Mouse (Mus musculus) MEL (cell line): ENCODE data around the gene Scamp5. TPM values are rescaled to one million over a fixed set of nuclear protein-coding genes. Genes with fewer than 3 reads are reported as not detected.

Source experiments
- DNase-seq: peaks from one replicate; pipeline ENCODE4 v3.0.0; 2011; ENCODE audit warnings: low read depth, low spot score
- H3K27ac ChIP-seq: 2 replicates; pipeline ENCODE4 v1.5.1; 2012; ENCODE audit warnings: low read depth, mild to moderate bottlenecking, control low read depth, low read length, moderate library complexity; ENCODE audit not compliant: control insufficient read depth
- H3K27me3 ChIP-seq, 2 experiments: fragments of 150-350 bp in 1 of 2; sonication (generic) in 1 of 2; 2 replicates each; pipeline ENCODE4 v1.6.1; 2012; ENCODE audit warnings: low read length in 2 of 2, mild to moderate bottlenecking in 2 of 2, improper control_type of control experiment in 1 of 2, moderate library complexity in 1 of 2; ENCODE audit not compliant: insufficient read depth in 2 of 2, control insufficient read depth in 1 of 2
- H3K36me3 ChIP-seq, 2 experiments: 2 replicates each; pipeline ENCODE4 v1.6.1; 2012 to 2014; ENCODE audit warnings: low read length in 2 of 2, improper control_type of control experiment in 1 of 2, inconsistent platforms in 1 of 2, mild to moderate bottlenecking in 1 of 2; ENCODE audit not compliant: insufficient read depth in 2 of 2, control insufficient read depth in 1 of 2
- H3K4me1 ChIP-seq, 2 experiments: fragments of 150-350 bp in 1 of 2; sonication (generic) in 1 of 2; 2 replicates each; pipeline ENCODE4 v1.6.1; 2012; ENCODE audit warnings: low read length in 2 of 2, improper control_type of control experiment in 1 of 2, mild to moderate bottlenecking in 1 of 2; ENCODE audit not compliant: insufficient read depth in 2 of 2, control insufficient read depth in 1 of 2
- H3K4me3 ChIP-seq, 2 experiments: fragments of 150-350 bp in 1 of 2; sonication (generic) in 1 of 2; 2 replicates each; pipeline ENCODE4 v1.5.1; 2012; ENCODE audit warnings: low read depth in 2 of 2, low read length in 2 of 2, mild to moderate bottlenecking in 2 of 2, moderate library complexity in 2 of 2, control low read depth in 1 of 2, improper control_type of control experiment in 1 of 2; ENCODE audit not compliant: control insufficient read depth in 1 of 2, insufficient read depth in 1 of 2
- H3K79me2 ChIP-seq: 2 replicates; pipeline ENCODE4 v1.6.1; 2012; ENCODE audit warnings: mild to moderate bottlenecking, low read length, moderate library complexity; ENCODE audit not compliant: control insufficient read depth, poor library complexity, insufficient read depth
- H3K9ac ChIP-seq: 2 replicates; pipeline ENCODE4 v1.6.1; 2012; ENCODE audit warnings: low read depth, mild to moderate bottlenecking, control low read depth, low read length, moderate library complexity; ENCODE audit not compliant: control insufficient read depth, poor library complexity, severe bottlenecking
- H3K9me3 ChIP-seq: fragments of 150-350 bp; sonication (generic); replicated peaks from 2 replicates; pipeline ENCODE4 v1.6.1; 2012; ENCODE audit warnings: mild to moderate bottlenecking, low read length, improper control_type of control experiment, moderate library complexity; ENCODE audit not compliant: insufficient read depth
- ELF1 ChIP-seq: IDR thresholded peaks from 2 replicates; pipeline ENCODE4 v1.6.1; 2014; ENCODE audit warnings: low read depth, mild to moderate bottlenecking, inconsistent platforms, low read length, improper control_type of control experiment, moderate library complexity
- EP300 ChIP-seq, 2 experiments: IDR thresholded peaks; 2 replicates each; pipeline ENCODE4 v1.6.1; 2011; ENCODE audit warnings: improper control_type of control experiment in 2 of 2, low read length in 2 of 2, low read depth in 1 of 2, mild to moderate bottlenecking in 1 of 2
- GABPA ChIP-seq: IDR thresholded peaks from 2 replicates; pipeline ENCODE4 v1.6.1; 2012; ENCODE audit warnings: low read depth, mild to moderate bottlenecking, inconsistent platforms, low read length, improper control_type of control experiment, moderate library complexity
- GATA1 ChIP-seq: IDR thresholded peaks from 2 replicates; pipeline ENCODE4 v1.6.1; 2011; ENCODE audit warnings: low read depth, low read length, improper control_type of control experiment
- JUND ChIP-seq: IDR thresholded peaks from 2 replicates; pipeline ENCODE4 v1.6.1; 2011; ENCODE audit warnings: low read depth, mild to moderate bottlenecking, improper control_type of control experiment, low read length
- MAFK ChIP-seq: IDR thresholded peaks from 2 replicates; pipeline ENCODE4 v1.6.1; 2011; ENCODE audit warnings: low read depth, mild to moderate bottlenecking, low read length, improper control_type of control experiment, borderline replicate concordance
- MAX ChIP-seq: IDR thresholded peaks from 2 replicates; pipeline ENCODE4 v1.6.1; 2011; ENCODE audit warnings: low read length, improper control_type of control experiment
- MAZ ChIP-seq: IDR thresholded peaks from 2 replicates; pipeline ENCODE4 v1.6.1; 2012; ENCODE audit warnings: low read depth, mild to moderate bottlenecking, inconsistent platforms, low read length, improper control_type of control experiment
- MEF2A ChIP-seq: IDR thresholded peaks from 2 replicates; pipeline ENCODE4 v1.6.1; 2014; ENCODE audit warnings: low read depth, mild to moderate bottlenecking, inconsistent platforms, low read length, improper control_type of control experiment; ENCODE audit not compliant: poor library complexity, insufficient replicate concordance, severe bottlenecking; ENCODE audit errors: extremely low read depth
- MYB ChIP-seq: IDR thresholded peaks from 2 replicates; pipeline ENCODE4 v1.6.1; 2011; ENCODE audit warnings: mild to moderate bottlenecking, low read depth, low read length, improper control_type of control experiment
- MYC ChIP-seq: IDR thresholded peaks from 2 replicates; pipeline ENCODE4 v1.6.1; 2011; ENCODE audit warnings: low read depth, mild to moderate bottlenecking, low read length, improper control_type of control experiment, moderate library complexity
- POLR2A ChIP-seq, 2 experiments: IDR thresholded peaks; 2 replicates each; pipeline ENCODE4 v1.6.1; 2011 to 2012; ENCODE audit warnings: low read length in 2 of 2, mild to moderate bottlenecking in 2 of 2, control low read depth in 1 of 2, improper control_type of control experiment in 1 of 2, low read depth in 1 of 2, moderate library complexity in 1 of 2; ENCODE audit not compliant: control insufficient read depth in 1 of 2, insufficient read depth in 1 of 2, poor library complexity in 1 of 2
- POLR2AphosphoS2 ChIP-seq: IDR thresholded peaks from 2 replicates; pipeline ENCODE4 v1.6.1; 2011; ENCODE audit warnings: low read length, improper control_type of control experiment
- POLR2AphosphoS5 ChIP-seq: IDR thresholded peaks from 2 replicates; pipeline ENCODE4 v1.6.1; 2012; ENCODE audit warnings: low read depth, borderline replicate concordance, mild to moderate bottlenecking, inconsistent platforms, low read length, moderate library complexity, mixed read lengths
- RAD21 ChIP-seq: IDR thresholded peaks from 2 replicates; pipeline ENCODE4 v1.6.1; 2011; ENCODE audit warnings: mild to moderate bottlenecking, low read depth, low read length, improper control_type of control experiment
- RCOR1 ChIP-seq: IDR thresholded peaks from 2 replicates; pipeline ENCODE4 v1.6.1; 2012; ENCODE audit warnings: low read depth, mild to moderate bottlenecking, inconsistent platforms, low read length, improper control_type of control experiment
- SMC3 ChIP-seq: IDR thresholded peaks from 2 replicates; pipeline ENCODE4 v1.6.1; 2011; ENCODE audit warnings: low read depth, low read length, improper control_type of control experiment
- TAL1 ChIP-seq: IDR thresholded peaks from 2 replicates; pipeline ENCODE4 v1.6.1; 2012; ENCODE audit warnings: mild to moderate bottlenecking, inconsistent platforms, low read length, moderate library complexity, mixed read lengths
- TBP ChIP-seq: IDR thresholded peaks from 2 replicates; pipeline ENCODE4 v1.8.0; 2011; ENCODE audit warnings: low read depth, low read length, improper control_type of control experiment
- TCF12 ChIP-seq: IDR thresholded peaks from 2 replicates; pipeline ENCODE4 v1.6.1; 2014; ENCODE audit warnings: low read depth, mild to moderate bottlenecking, inconsistent platforms, low read length, improper control_type of control experiment, moderate library complexity
- ZC3H11A ChIP-seq: IDR thresholded peaks from 2 replicates; pipeline ENCODE4 v1.6.1; 2012; ENCODE audit warnings: low read depth, mild to moderate bottlenecking, inconsistent platforms, low read length, improper control_type of control experiment
- ZKSCAN1 ChIP-seq: IDR thresholded peaks from 2 replicates; pipeline ENCODE4 v1.6.1; 2012; ENCODE audit warnings: low read depth, mild to moderate bottlenecking, inconsistent platforms, low read length, improper control_type of control experiment, moderate library complexity
- ZMIZ1 ChIP-seq: IDR thresholded peaks from 2 replicates; pipeline ENCODE4 v1.6.1; 2012; ENCODE audit warnings: low read depth, mild to moderate bottlenecking, inconsistent platforms, low read length, improper control_type of control experiment, moderate library complexity
- polyA plus RNA-seq, 2 experiments: library from polyadenylated mRNA; stranded (reverse) in 1 of 2; unstranded in 1 of 2; fragments of >175 nt in 1 of 2; fragments of >200 nt in 1 of 2; gene quantifications; 2 replicates each; pipeline versions ENCODE4 v1.2.1 to v1.2.4; 2012; ENCODE audit warnings: low replicate concordance in 2 of 2, low read depth in 1 of 2; ENCODE audit not compliant: insufficient read length in 2 of 2, insufficient read depth in 1 of 2, missing spikeins in 1 of 2
- total RNA-seq: library from RNA; depleted of rRNA; stranded (reverse); fragments of 300-350 nt; gene quantifications from 2 replicates; pipeline ENCODE4 v1.2.3, GENCODE M21; 2012

The Scamp5 gene
- total and polyA plus RNA-seq, 3 experiments: 2.3 to 4.3 TPM; not detected in 1

DNA sequence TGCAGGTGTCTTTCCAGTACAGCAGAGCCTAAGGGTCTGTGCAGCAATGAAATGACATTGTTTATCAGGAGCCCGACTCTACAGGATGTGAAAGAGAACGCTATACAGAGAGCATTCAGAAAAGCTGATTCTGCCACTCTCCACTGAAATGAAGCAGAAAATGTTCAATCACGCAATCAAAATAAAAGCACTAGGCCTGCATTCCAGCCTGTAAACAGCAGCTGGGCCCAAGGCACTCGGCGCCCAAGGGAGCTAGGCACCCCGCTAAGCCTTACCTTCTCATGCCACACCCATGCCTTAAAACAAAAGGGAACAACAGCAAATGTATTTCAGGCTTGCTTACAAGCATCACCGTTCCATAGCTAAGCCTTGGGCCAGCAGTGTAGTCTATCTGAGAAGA is 30.7 kb upstream of the Scamp5 start:
- Histone ChIP-seq H3K4me1 (no peaks in the 10 kb centered on the region), H3K36me3 (no peaks in the 10 kb centered on the region), H3K9ac (no peak overlapping the region), H3K79me2 (no peaks in the 10 kb centered on the region), H3K27ac (no peak overlapping the region), H3K4me3 (no peak overlapping the region), H3K9me3 (no peaks in the 10 kb centered on the region), H3K27me3 (peaks cover 8 to 13% of the 10 kb centered on the region in 2 experiments)
- no peak for DNase-seq
- TF ChIP-seq TBP (no peak), MEF2A (no peak)

- Histone ChIP-seq H3K36me3 (no peaks in the 10 kb centered on the region), H3K9me3 (no peaks in the 10 kb centered on the region), H3K9ac (no peak overlapping the region), H3K4me1 (no peaks in the 10 kb centered on the region), H3K4me3 (no peak overlapping the region), H3K79me2 (no peaks in the 10 kb centered on the region), H3K27me3 (peaks cover 8 to 13% of the 10 kb centered on the region in 2 experiments), H3K27ac (no peak overlapping the region)
- TF ChIP-seq GABPA (no peak), ZKSCAN1 (no peak), MAZ (no peak), MYB (no peak), MEF2A (no peak), ELF1 (no peak), POLR2AphosphoS2 (no peak), EP300 (IDR thresholded peaks at IDR 0.05; ENCODE audit: low read depth in 1 of 2, low read length in 2 of 2) (no peak), RCOR1 (no peak), POLR2A (IDR thresholded peaks at IDR 0.05; ENCODE audit: control insufficient read depth in 1 of 2, insufficient read depth in 1 of 2, low read depth in 1 of 2, low read length in 2 of 2, poor library complexity in 1 of 2) (no peak)
- DNase-seq: no peak
Observed at GRCm38 (mm10) chr9:57497236-57497635, 29.4 kb upstream of the Scamp5 start.

DNA sequence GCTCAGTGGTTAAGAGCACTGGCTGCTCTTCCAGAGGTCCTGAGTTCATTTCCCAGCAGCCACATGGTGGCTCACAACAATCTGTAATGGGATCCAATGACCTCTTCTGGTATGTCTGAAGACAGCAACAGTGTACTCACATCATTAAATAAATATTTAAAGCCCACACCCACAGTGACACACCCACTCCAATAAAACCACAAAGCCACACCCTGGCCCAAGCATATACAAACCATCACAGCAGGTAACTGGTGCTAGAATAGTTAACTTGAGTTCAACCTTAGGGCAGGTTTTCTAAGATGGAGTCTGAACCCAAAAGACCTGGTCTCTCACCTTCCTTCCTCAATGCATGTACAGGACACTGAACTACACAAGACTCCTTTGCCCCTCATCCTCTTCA is 27.1 kb upstream of the Scamp5 start:
- Histone ChIP-seq H3K36me3 (no peaks in the 10 kb centered on the region), H3K9ac (no peak overlapping the region), H3K79me2 (no peaks in the 10 kb centered on the region), H3K27ac (no peak overlapping the region), H3K27me3 (peaks cover 3 to 10% of the 10 kb centered on the region in 2 experiments; a peak in 3 of 4 replicates), H3K4me3 (no peak overlapping the region), H3K9me3 (no peaks in the 10 kb centered on the region), H3K4me1 (no peaks in the 10 kb centered on the region)
- TF ChIP-seq MAFK (no peak), RAD21 (no peak), POLR2AphosphoS5 (no peak), GABPA (no peak), ELF1 (no peak), ZC3H11A (no peak), MAX (no peak), TAL1 (no peak), MYC (no peak), ZMIZ1 (no peak), SMC3 (no peak), GATA1 (no peak), POLR2A (IDR thresholded peaks at IDR 0.05; ENCODE audit: control insufficient read depth in 1 of 2, insufficient read depth in 1 of 2, low read depth in 1 of 2, low read length in 2 of 2, poor library complexity in 1 of 2) (no peak), TCF12 (no peak), ZKSCAN1 (no peak), JUND (no peak)
- no peak for DNase-seq
